Mouse (Mus musculus): ENCODE measurements around the gene Hist1h3c. TPM values are rescaled to one million over a fixed set of nuclear protein-coding genes. Genes with fewer than 3 reads are reported as not detected.
"Not testable (repeated sequence)": the region's sequence is repeated elsewhere in the genome, so short reads cannot be mapped to it uniquely, and the experiment has no call there.

Gene Hist1h3c
- 42.2 and 62.6 TPM in 2 replicates for polyA plus RNA-seq (2011; ENCODE audit: insufficient read depth, insufficient read length, low replicate concordance, missing spikeins)

DNA sequence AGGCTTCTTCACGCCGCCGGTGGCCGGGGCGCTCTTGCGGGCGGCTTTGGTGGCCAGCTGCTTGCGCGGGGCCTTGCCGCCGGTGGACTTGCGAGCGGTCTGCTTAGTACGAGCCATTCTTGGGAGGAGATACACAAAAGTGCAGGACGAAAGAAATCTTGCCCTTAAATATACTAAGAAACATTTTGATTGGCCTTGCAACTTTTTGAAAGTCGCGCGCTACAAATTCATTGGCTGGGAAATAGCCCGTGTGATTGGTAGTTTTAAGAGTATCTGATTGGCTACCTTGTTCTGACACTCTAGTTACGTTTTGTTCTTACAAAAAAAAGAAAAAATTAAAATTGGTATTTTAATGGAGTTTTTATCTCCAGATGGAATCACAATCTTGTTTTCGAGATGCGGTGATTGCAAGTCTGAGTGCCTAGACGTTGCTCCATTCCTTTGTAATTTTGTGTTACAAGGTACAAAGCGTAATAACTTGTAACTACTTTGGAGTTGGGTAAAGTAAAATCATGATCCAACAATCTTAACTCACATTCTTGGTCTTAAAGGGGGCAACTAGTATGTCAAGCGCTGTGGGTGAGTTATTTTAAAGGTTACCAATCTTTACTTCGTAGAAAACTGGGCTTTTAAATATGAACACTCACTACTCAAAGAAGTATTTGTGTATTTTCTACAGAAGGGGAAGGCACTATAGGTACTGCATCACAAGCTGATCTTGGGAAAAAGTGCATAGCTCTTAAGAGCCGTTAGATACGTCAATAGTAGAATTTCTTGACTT, at the start of gene Hist1h3c:
Gene Hist1h3c (minus strand): TSS at position 222 of the 781 bp plus-strand sequence.
- peak; percentile 90; the same call in 1 of the 2 replicates for TF ChIP-seq POLR2A (IDR thresholded peaks at IDR 0.05; ENCODE audit: borderline replicate concordance, control insufficient read depth, low read depth, low read length)
- no peak for TF ChIP-seq CTCF (IDR thresholded peaks at IDR 0.05; ENCODE audit: control insufficient read depth, insufficient read depth, low read length)
- no peaks in the 10 kb centered on the region; the same call in 1 of the 2 replicates for H3K4me1 ChIP-seq (ENCODE audit: control insufficient read depth, insufficient read depth, low read length)
- H3K27ac ChIP-seq (ENCODE audit: control insufficient read depth, insufficient read depth, low read depth, low read length, poor library complexity), result peak within 1 kb of the TSS; percentile 100
- peak within 1 kb of the TSS; percentile 69 for H3K4me3 ChIP-seq (replicated peaks; ENCODE audit: control insufficient read depth, low read depth, low read length)
- under 1% methylated on average over 28 of the region's 28 CpGs for WGBS

DNA sequence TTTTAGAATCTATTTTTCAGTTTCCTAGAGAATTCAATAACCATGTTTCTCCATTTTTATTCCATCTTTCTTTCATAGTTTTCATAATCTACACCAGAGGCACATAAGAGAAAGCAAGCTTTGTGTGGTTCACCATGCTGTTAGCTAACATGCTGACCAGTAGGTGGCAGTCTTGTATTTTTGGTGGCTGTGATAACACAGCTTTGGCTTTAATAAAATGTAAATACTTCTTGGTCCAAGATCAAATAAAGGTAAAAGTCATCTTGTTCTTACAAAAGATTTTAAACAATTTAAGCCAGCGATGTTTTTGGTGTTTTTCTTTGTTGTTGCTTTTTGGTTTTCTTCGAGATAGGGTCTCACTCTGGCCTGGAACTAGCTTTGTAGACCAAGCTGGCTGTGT, 47.1 kb upstream of the Hist1h3c start:
- TF ChIP-seq CTCF (IDR thresholded peaks at IDR 0.05; ENCODE audit: control insufficient read depth, insufficient read depth, low read length), result peak; percentile 25; the same call in 1 of the 2 replicates
- TF ChIP-seq POLR2A (IDR thresholded peaks at IDR 0.05; ENCODE audit: borderline replicate concordance, control insufficient read depth, low read depth, low read length), result no peak
- Histone ChIP-seq H3K27ac (ENCODE audit: control insufficient read depth, insufficient read depth, low read depth, low read length, poor library complexity) (no peak overlapping the region), H3K4me3 (replicated peaks; ENCODE audit: control insufficient read depth, low read depth, low read length) (no peak overlapping the region), H3K4me1 (ENCODE audit: control insufficient read depth, insufficient read depth, low read length) (no peaks in the 10 kb centered on the region)
- WGBS, result 39% methylated on average over 2 of the region's 2 CpGs

DNA sequence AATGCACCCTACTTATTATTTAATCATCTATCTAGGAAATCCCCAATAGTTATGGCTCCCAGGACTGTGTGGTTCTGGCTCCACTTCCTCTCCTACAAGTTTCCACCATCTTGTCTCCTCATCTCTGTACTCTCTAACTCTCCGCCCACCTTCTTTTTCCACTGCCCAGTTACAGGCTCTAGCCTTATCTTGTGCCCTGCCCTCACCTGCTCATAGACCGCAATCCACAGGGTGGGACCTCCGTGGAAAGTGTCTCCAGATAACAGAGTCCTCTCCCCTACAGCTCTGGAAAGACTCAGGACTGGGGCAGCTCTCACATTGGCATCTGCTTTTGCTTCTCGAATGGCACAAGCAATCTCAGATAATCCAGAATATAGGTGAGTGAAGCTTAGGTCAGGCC, 33.6 kb upstream of the Hist1h3c start:
- Histone ChIP-seq H3K4me1 (ENCODE audit: control insufficient read depth, insufficient read depth, low read length) (peaks cover 2% of the 10 kb centered on the region), H3K27ac (ENCODE audit: control insufficient read depth, insufficient read depth, low read depth, low read length, poor library complexity) (no peak overlapping the region), H3K4me3 (replicated peaks; ENCODE audit: control insufficient read depth, low read depth, low read length) (no peak overlapping the region)
- 70% methylated on average over 4 of the region's 4 CpGs for WGBS
- TF ChIP-seq CTCF (IDR thresholded peaks at IDR 0.05; ENCODE audit: control insufficient read depth, insufficient read depth, low read length), result no peak
- TF ChIP-seq POLR2A (IDR thresholded peaks at IDR 0.05; ENCODE audit: borderline replicate concordance, control insufficient read depth, low read depth, low read length), result no peak

DNA sequence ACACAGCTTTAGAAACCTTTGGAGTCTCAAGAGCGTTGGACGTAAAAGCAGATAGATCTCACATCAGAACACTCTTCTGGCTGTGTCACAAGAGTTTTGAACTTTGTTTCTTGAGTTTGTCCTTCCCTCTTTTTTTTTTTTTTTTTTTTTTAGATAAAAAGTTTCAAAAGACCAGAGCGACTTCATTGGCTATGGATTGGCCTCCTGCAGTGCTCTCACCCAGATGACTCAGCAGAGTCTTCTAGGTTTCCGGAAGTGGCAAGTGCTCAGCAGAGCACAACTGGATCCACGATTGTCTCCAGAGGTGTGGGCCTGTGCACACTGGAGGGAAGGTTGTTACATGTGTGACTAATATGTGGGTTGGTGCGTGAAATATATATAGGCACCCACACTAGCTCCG, 32.9 kb upstream of the Hist1h3c start:
- Histone ChIP-seq H3K4me1 (ENCODE audit: control insufficient read depth, insufficient read depth, low read length) (peaks cover 2% of the 10 kb centered on the region), H3K27ac (ENCODE audit: control insufficient read depth, insufficient read depth, low read depth, low read length, poor library complexity) (no peak overlapping the region), H3K4me3 (replicated peaks; ENCODE audit: control insufficient read depth, low read depth, low read length) (no peak overlapping the region)
- 61% methylated on average over 7 of the region's 7 CpGs for WGBS
- no peak for TF ChIP-seq POLR2A (IDR thresholded peaks at IDR 0.05; ENCODE audit: borderline replicate concordance, control insufficient read depth, low read depth, low read length)
- no peak for TF ChIP-seq CTCF (IDR thresholded peaks at IDR 0.05; ENCODE audit: control insufficient read depth, insufficient read depth, low read length)

DNA sequence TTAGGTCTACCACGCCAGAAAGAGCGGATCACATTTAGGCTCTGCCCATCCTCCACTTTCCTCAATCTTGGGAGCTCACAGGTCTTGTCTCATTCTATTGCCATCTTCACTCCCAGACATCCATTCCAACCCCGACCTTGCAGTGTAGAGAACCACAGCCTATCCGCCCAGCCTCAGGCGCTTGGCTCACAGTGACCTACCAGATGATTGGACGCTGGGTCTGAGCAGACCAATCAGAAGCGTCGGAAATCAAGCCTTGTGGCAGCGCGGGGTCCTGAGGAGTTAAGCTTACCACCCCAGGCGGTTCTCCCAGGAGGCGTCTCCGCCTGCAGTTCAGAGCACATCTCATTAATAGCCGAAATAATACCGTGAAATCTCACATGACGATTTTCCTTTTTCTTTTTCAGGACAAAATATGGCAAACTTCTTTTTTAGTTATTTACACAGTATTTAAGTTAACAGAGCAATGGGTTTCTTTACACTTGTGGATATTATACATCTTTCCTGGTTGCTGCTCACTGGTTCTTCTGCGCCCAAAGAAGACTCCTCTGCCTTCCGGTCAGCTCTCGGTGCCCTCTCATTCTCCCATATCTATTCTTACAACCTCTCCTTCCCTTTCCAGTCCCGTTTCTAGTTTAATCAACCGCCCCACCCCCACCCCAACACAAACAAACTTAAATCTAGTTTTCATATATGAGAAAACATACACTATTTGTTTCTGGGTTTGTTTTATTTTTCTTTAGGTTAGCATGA, 27.3 kb upstream of the Hist1h3c start:
- H3K4me1 ChIP-seq (ENCODE audit: control insufficient read depth, insufficient read depth, low read length), result peaks cover 2% of the 10 kb centered on the region; the same call in 1 of the 2 replicates
- no peak overlapping the region for H3K4me3 ChIP-seq (replicated peaks; ENCODE audit: control insufficient read depth, low read depth, low read length)
- H3K27ac ChIP-seq (ENCODE audit: control insufficient read depth, insufficient read depth, low read depth, low read length, poor library complexity), result no peak overlapping the region
- 49% methylated on average over 21 of the region's 21 CpGs for WGBS
- no peak for TF ChIP-seq POLR2A (IDR thresholded peaks at IDR 0.05; ENCODE audit: borderline replicate concordance, control insufficient read depth, low read depth, low read length)
- 0 out of 2 replicates have a peak, but pooled peaks have one; percentile 0 for TF ChIP-seq CTCF (IDR thresholded peaks at IDR 0.05; ENCODE audit: control insufficient read depth, insufficient read depth, low read length)

DNA sequence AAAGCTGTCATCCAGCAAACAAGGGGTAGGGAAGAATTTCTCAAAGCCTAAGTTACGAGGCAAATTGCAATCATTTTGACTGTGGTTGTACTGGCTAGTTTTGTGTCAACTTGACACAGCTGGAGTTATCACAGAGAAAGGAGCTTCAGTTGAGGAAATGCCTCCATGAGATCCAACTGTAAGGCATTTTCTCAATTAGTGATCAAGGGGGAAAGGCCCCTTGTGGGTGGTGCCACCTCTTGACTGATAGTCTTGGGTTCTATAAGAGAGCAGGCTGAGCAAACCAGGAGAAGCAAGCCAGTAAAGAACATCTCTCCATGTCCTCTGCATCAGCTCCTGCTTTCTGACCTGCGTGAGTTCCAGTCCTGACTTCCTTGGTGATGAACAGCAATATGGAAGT, 24.2 kb upstream of the Hist1h3c start, which contains the start of gene Trim38:
Gene Trim38 (plus strand): TSS at position 301 of the 400 bp plus-strand sequence.
- H3K27ac ChIP-seq (ENCODE audit: control insufficient read depth, insufficient read depth, low read depth, low read length, poor library complexity), result peak within 1 kb of the TSS; percentile 64; the same call in 1 of the 2 replicates
- H3K4me3 ChIP-seq (replicated peaks; ENCODE audit: control insufficient read depth, low read depth, low read length); H3K4me1 ChIP-seq (ENCODE audit: control insufficient read depth, insufficient read depth, low read length): not testable (repeated sequence)
- WGBS, result 65% methylated on average over 2 of the region's 2 CpGs

DNA sequence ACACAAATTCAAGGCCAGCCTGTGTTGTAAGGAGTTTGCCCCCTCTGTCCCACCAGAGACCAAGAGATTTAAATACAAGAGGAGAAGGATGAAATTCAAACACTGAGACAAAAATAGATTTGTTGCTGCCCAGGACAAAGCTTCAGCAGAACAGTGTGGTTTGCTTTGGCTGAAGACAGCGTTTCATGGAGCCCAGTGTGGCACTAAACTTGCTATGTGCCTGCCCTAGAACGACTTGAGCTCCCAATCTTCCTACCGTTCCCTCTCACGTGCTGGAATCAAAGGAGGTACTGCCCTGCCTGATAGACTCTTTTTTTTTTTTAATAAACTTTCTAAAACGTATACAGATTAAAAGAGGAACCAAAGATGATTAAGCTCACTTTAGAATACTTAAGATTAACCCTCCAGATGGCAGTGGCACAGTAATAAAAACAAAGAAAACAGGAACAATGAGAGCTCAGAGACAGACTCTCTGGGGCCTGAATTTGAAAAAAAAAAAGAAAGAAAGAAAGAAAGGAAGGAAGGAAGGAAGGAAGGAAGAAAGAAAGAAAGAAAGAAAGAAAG, 23.5 kb upstream of the Hist1h3c start:
- WGBS, result 3% methylated on average over 5 of the region's 5 CpGs
- peaks cover 2% of the 10 kb centered on the region; the same call in 1 of the 2 replicates for H3K4me1 ChIP-seq (ENCODE audit: control insufficient read depth, insufficient read depth, low read length)
- peak overlapping the region; percentile 64; the same call in 1 of the 2 replicates for H3K27ac ChIP-seq (ENCODE audit: control insufficient read depth, insufficient read depth, low read depth, low read length, poor library complexity)
- TF ChIP-seq POLR2A (IDR thresholded peaks at IDR 0.05; ENCODE audit: borderline replicate concordance, control insufficient read depth, low read depth, low read length), result no peak
- TF ChIP-seq CTCF (IDR thresholded peaks at IDR 0.05; ENCODE audit: control insufficient read depth, insufficient read depth, low read length), result no peak
- H3K4me3 ChIP-seq (replicated peaks; ENCODE audit: control insufficient read depth, low read depth, low read length), result no peak overlapping the region

DNA sequence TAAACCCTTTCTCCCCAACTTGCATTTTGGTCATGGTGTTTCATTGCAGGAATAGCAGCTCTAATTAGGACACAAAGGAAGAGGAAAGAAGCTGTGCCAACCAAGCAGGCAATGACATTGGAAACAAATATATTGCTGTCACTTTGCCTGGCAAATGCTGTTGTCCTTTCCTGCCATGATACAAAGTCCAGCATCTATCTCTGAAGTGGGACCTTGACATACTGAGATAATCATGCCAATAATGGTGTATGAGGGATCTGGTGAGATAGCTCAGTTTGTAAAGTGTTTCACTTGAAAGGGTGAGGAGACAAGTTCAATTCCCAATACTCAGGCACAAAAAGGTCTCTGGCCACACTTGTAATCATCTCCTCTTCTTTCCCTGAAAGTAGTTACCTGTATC, 21.4 kb upstream of the Hist1h3c start:
- H3K27ac ChIP-seq (ENCODE audit: control insufficient read depth, insufficient read depth, low read depth, low read length, poor library complexity), result no peak overlapping the region
- TF ChIP-seq CTCF (IDR thresholded peaks at IDR 0.05; ENCODE audit: control insufficient read depth, insufficient read depth, low read length) (no peak), POLR2A (IDR thresholded peaks at IDR 0.05; ENCODE audit: borderline replicate concordance, control insufficient read depth, low read depth, low read length) (no peak)
- H3K4me3 ChIP-seq (replicated peaks; ENCODE audit: control insufficient read depth, low read depth, low read length), result no peak overlapping the region
- H3K4me1 ChIP-seq (ENCODE audit: control insufficient read depth, insufficient read depth, low read length), result peaks cover 2% of the 10 kb centered on the region; the same call in 1 of the 2 replicates

Measured in bone marrow, adult 2 months (tissue).